Mouse (Mus musculus): Measurements from ENCODE around the gene Usp30. TPM values are rescaled to one million over a fixed set of nuclear protein-coding genes. Genes with fewer than 3 reads are reported as not detected.

Gene Usp30
- polyA plus RNA-seq, 1 experiment = 71.5 TPM

GRCm38 (mm10) chr5:114126499-114127244 lies 61.4 kb downstream of the Usp30 start:
- peaks cover 23% of the 10 kb centered on the region for H3K4me1 ChIP-seq (ENCODE audit: control insufficient read depth, insufficient read depth, low read length)
- H3K4me3 ChIP-seq (ENCODE audit: control insufficient read depth, low read depth, low read length) = no peak overlapping the region
- H3K36me3 ChIP-seq (ENCODE audit: control insufficient read depth, insufficient read depth, low read length) = no peaks in the 10 kb centered on the region; the same call in 1 of the 2 replicates
- no peak overlapping the region for H3K27ac ChIP-seq (ENCODE audit: control insufficient read depth, insufficient read depth, low read depth, low read length)
- TF ChIP-seq POLR2A (IDR thresholded peaks at IDR 0.05; ENCODE audit: control insufficient read depth, low read depth, low read length) (no peak), CTCF (IDR thresholded peaks at IDR 0.05; ENCODE audit: control insufficient read depth, insufficient read depth, insufficient replicate concordance, low read depth, low read length) (no peak)
- no peaks in the 10 kb centered on the region for H3K27me3 ChIP-seq (ENCODE audit: control insufficient read depth, insufficient read depth, low read length)

DNA sequence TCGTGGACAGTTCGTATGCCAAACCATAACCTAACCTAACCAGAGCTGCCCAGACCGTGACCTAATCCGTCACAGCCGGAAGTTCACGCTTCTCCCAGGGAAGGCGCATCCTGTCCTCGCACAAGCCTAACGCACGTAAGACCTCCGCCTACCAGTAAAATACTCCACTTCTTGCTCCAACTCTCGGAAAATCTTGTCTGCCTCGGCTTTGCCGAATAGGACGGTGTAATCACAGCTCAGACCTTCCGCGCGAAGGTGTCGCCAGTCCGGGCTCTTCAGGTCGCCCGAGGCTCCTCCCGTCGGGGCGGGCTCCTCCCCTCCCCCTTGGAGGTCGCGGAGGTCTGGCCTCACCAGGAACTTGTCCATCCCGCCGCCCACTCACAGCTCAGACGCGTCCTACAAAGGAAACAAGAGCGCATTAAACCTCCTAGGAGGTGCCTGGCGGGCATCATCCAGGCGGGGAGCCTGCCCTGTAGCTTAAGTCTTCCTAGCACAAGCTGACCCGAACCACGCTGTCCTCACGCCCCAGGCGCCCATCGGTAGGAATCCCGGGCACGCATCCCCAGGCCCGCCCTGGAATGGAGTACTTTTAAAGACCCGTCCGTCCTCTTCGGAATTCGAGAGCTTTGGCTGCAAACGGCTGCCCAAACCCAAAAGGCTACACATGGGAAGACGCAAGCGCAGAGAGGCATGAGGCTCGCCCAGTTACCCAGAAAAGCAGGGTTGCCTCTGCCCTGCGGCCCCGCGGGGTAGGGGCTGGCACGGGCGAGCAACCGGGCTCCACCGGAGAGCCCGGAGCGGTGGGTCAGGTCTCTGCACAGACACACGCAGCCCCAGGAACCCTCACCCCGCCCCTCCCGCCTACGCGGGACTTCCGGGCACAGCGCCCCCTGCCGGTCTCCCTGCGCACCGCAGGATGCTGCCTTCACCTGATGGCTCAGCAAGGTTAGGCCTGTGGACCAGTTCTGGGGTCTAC lies 62.4 kb downstream of the Usp30 start, which contains the start of gene Alkbh2:
Alkbh2 (minus strand) TSS at position 845 of the 976 bp plus-strand sequence.
- H3K27ac ChIP-seq (ENCODE audit: control insufficient read depth, insufficient read depth, low read depth, low read length) = peak within 1 kb of the TSS; percentile 65
- TF ChIP-seq CTCF (IDR thresholded peaks at IDR 0.05; ENCODE audit: control insufficient read depth, insufficient read depth, insufficient replicate concordance, low read depth, low read length) = peak; percentile 99
- no peak; the same call in 1 of the 2 replicates for TF ChIP-seq POLR2A (IDR thresholded peaks at IDR 0.05; ENCODE audit: control insufficient read depth, low read depth, low read length)
- H3K27me3 ChIP-seq (ENCODE audit: control insufficient read depth, insufficient read depth, low read length) = no peaks in the 10 kb centered on the region
- H3K36me3 ChIP-seq (ENCODE audit: control insufficient read depth, insufficient read depth, low read length) = no peaks in the 10 kb centered on the region
- H3K4me1 ChIP-seq (ENCODE audit: control insufficient read depth, insufficient read depth, low read length) = peaks cover 24% of the 10 kb centered on the region
- H3K4me3 ChIP-seq (ENCODE audit: control insufficient read depth, low read depth, low read length) = peak within 1 kb of the TSS; percentile 85

GRCm38 (mm10) chr5:114129550-114130210 lies 64.4 kb downstream of the Usp30 start:
- peaks cover 24% of the 10 kb centered on the region for H3K4me1 ChIP-seq (ENCODE audit: control insufficient read depth, insufficient read depth, low read length)
- H3K27ac ChIP-seq (ENCODE audit: control insufficient read depth, insufficient read depth, low read depth, low read length) = no peak overlapping the region
- peak overlapping the region; percentile 78 for H3K4me3 ChIP-seq (ENCODE audit: control insufficient read depth, low read depth, low read length)
- H3K36me3 ChIP-seq (ENCODE audit: control insufficient read depth, insufficient read depth, low read length) = no peaks in the 10 kb centered on the region
- H3K27me3 ChIP-seq (ENCODE audit: control insufficient read depth, insufficient read depth, low read length) = no peaks in the 10 kb centered on the region
- TF ChIP-seq POLR2A (IDR thresholded peaks at IDR 0.05; ENCODE audit: control insufficient read depth, low read depth, low read length) (no peak), CTCF (IDR thresholded peaks at IDR 0.05; ENCODE audit: control insufficient read depth, insufficient read depth, insufficient replicate concordance, low read depth, low read length) (no peak)

DNA sequence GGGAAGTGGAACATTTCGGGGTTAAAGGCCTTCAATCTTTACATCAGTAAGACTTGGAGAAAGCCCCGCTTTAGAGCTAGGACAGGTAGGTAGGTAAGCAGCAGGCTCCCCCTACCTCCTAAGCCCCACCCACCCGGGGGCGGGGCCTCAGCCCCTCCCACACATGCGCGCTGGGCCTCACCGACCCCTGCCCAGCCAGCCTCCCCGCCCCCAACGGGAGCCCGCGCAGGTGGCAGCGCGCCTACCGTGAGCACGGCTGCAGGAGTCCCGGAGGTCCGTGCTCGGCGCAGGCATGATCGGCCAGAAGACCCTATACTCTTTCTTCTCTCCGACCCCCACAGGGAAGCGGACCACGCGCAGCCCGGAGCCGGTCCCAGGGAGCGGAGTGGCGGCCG lies 64.9 kb downstream of the Usp30 start, which contains the start of gene Ung:
Ung (plus strand) TSS at position 176 of the 395 bp plus-strand sequence.
- TF ChIP-seq CTCF (IDR thresholded peaks at IDR 0.05; ENCODE audit: control insufficient read depth, insufficient read depth, insufficient replicate concordance, low read depth, low read length) (no peak), POLR2A (IDR thresholded peaks at IDR 0.05; ENCODE audit: control insufficient read depth, low read depth, low read length) (no peak)
- H3K4me3 ChIP-seq (ENCODE audit: control insufficient read depth, low read depth, low read length) = peak within 1 kb of the TSS; percentile 78
- H3K36me3 ChIP-seq (ENCODE audit: control insufficient read depth, insufficient read depth, low read length) = no peaks in the 10 kb centered on the region
- H3K4me1 ChIP-seq (ENCODE audit: control insufficient read depth, insufficient read depth, low read length) = peaks cover 24% of the 10 kb centered on the region
- H3K27ac ChIP-seq (ENCODE audit: control insufficient read depth, insufficient read depth, low read depth, low read length) = peak within 1 kb of the TSS; percentile 71
- no peaks in the 10 kb centered on the region for H3K27me3 ChIP-seq (ENCODE audit: control insufficient read depth, insufficient read depth, low read length)

DNA sequence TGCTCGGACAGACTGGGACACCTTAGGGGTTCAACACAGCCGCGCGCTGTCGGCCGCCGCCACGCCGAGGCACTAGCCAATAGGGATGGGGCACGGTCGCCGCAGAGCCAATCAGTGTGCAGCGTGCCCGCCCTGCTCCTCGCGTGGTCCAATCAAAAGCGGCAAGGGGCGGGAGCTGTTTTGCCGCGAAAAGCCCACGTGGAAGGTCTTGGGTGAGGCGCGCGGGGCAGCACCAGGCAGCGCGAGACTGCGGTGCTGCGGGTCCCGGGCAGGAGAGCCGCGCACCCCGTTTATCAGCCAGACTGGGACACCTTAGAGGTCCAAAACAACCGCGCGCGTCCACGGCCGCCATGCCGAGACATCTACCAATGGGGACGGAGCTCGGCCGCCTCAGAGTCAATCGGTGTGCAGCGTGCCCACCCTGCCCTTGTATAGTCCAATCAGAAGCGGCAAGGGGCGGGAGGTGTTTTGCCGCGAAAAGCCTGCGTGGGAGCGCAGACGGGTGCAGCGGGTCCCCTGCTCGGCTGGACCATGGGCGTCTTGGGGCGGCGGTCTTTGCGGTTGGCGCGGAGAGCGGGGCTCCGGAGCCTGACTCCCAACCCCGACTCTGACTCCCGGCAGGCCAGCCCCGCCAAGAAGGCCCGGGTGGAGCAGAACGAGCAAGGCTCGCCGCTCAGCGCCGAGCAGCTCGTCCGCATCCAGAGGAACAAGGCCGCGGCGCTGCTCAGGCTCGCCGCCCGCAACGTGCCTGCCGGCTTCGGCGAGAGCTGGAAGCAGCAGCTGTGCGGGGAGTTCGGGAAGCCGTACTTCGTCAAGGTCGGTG lies 65.6 kb downstream of the Usp30 start:
- no peaks in the 10 kb centered on the region for H3K36me3 ChIP-seq (ENCODE audit: control insufficient read depth, insufficient read depth, low read length)
- peak overlapping the region; percentile 78 for H3K4me3 ChIP-seq (ENCODE audit: control insufficient read depth, low read depth, low read length)
- peak overlapping the region; percentile 71 for H3K27ac ChIP-seq (ENCODE audit: control insufficient read depth, insufficient read depth, low read depth, low read length)
- TF ChIP-seq POLR2A (IDR thresholded peaks at IDR 0.05; ENCODE audit: control insufficient read depth, low read depth, low read length) (peak; percentile 59; the same call in 1 of the 2 replicates), CTCF (IDR thresholded peaks at IDR 0.05; ENCODE audit: control insufficient read depth, insufficient read depth, insufficient replicate concordance, low read depth, low read length) (no peak)
- no peaks in the 10 kb centered on the region for H3K27me3 ChIP-seq (ENCODE audit: control insufficient read depth, insufficient read depth, low read length)
- H3K4me1 ChIP-seq (ENCODE audit: control insufficient read depth, insufficient read depth, low read length) = peaks cover 24% of the 10 kb centered on the region

DNA sequence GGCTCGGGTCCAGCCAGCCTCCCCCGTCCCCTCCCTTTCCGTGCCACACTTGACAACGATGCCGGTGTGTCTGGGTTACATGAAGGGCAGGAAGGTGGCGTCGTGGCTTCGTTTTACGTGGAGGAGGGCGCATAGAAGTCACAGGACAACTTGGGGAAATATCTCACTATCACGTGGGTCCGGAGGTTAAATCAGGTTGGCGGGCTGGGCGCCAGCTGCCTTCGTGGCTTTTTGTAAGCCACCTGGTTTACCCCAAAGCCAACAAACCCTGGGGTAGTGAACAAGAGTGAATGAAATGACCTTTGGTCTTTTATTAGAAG lies 66.2 kb downstream of the Usp30 start:
- TF ChIP-seq POLR2A (IDR thresholded peaks at IDR 0.05; ENCODE audit: control insufficient read depth, low read depth, low read length) (no peak), CTCF (IDR thresholded peaks at IDR 0.05; ENCODE audit: control insufficient read depth, insufficient read depth, insufficient replicate concordance, low read depth, low read length) (no peak)

More for the DNA sequence above, 66.2 kb downstream of the Usp30 start:
- Histone ChIP-seq H3K4me1 (ENCODE audit: control insufficient read depth, insufficient read depth, low read length) (peaks cover 24% of the 10 kb centered on the region), H3K27ac (ENCODE audit: control insufficient read depth, insufficient read depth, low read depth, low read length) (peak overlapping the region; percentile 46), H3K36me3 (ENCODE audit: control insufficient read depth, insufficient read depth, low read length) (no peaks in the 10 kb centered on the region), H3K27me3 (ENCODE audit: control insufficient read depth, insufficient read depth, low read length) (no peaks in the 10 kb centered on the region), H3K4me3 (ENCODE audit: control insufficient read depth, low read depth, low read length) (peak overlapping the region; percentile 78)

Data from testis, adult 2 months (tissue).